Mouse (Mus musculus) embryonic facial prominence, embryonic 15.5 days (tissue): ENCODE data around the gene B4galt2. TPM values are rescaled to one million over a fixed set of nuclear protein-coding genes. Genes with fewer than 3 reads are reported as not detected.

ENCODE experiments used
- ATAC-seq: fragments of 200-750 bp; cut with Nextera tagmentation; 2 replicates; pipeline ENCODE4 v1.8.0; 2017; ENCODE audit warnings: low read depth, moderate TSS enrichment; ENCODE audit not compliant: insufficient number of reproducible peaks, low FRiP score, low TSS enrichment
- H3K27ac ChIP-seq: fragments of 300-500 bp; sonication (generic); replicated peaks from 2 replicates; pipeline ENCODE4 v1.5.1; 2015; ENCODE audit warnings: mild to moderate bottlenecking, inconsistent platforms
- H3K27me3 ChIP-seq: fragments of 300-500 bp; sonication (generic); 2 replicates; pipeline ENCODE4 v1.6.1; 2015; ENCODE audit warnings: inconsistent platforms
- H3K36me3 ChIP-seq: fragments of 300-500 bp; sonication (generic); 2 replicates; pipeline ENCODE4 v1.6.1; 2015; ENCODE audit warnings: mild to moderate bottlenecking, inconsistent platforms
- H3K4me1 ChIP-seq: fragments of 300-500 bp; sonication (generic); 2 replicates; pipeline ENCODE4 v1.6.1; 2015; ENCODE audit warnings: inconsistent platforms
- H3K4me2 ChIP-seq: fragments of 300-500 bp; sonication (generic); replicated peaks from 2 replicates; pipeline ENCODE4 v1.6.1; 2015; ENCODE audit warnings: mild to moderate bottlenecking, inconsistent platforms
- H3K4me3 ChIP-seq: fragments of 300-500 bp; sonication (generic); replicated peaks from 2 replicates; pipeline ENCODE4 v1.5.1; 2015; ENCODE audit warnings: mild to moderate bottlenecking, inconsistent platforms
- H3K9ac ChIP-seq: fragments of 300-500 bp; sonication (generic); 2 replicates; pipeline ENCODE4 v1.6.1; 2015; ENCODE audit warnings: inconsistent platforms
- H3K9me3 ChIP-seq: fragments of 300-500 bp; sonication (generic); replicated peaks from 2 replicates; pipeline ENCODE4 v1.6.1; 2016; ENCODE audit warnings: inconsistent platforms
- WGBS: fragments of 180-500 bp; shearing (Covaris S2); methylation state at CpG from one replicate; pipeline ENCODE4 v1.1.7; 2015; 5-methylcytosine and 5-hydroxymethylcytosine counted together
- polyA plus RNA-seq: library from polyadenylated mRNA; unstranded; fragments of >200 nt; fragmentation: Nextera tagmentation; extraction: Ambion mirVana; gene quantifications from 2 replicates; pipeline ENCODE4 v1.2.1, GENCODE M21; 2015

The B4galt2 gene
- polyA plus RNA-seq, 1 experiment from 2014 or later = 32.0 TPM

DNA sequence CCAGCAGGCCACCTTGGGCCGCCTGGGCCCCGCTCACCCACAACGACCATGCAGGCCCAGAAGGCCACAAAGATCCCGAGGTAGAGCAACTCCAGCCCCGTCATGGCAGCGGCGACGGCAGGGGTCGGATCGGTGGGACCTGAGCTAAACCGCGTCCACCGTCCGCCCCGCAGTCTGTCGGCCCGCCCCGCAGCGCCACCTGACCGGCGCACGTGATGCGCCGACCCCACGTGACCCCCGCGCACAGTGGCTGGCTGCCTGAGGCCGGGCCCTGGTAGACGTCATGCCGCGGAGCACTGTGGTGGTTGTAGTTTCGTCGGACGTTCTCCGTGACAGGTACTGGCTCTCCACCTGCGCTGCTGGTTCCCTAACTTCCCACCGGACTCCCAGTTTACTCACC lies 3.8 kb upstream of the B4galt2 start, which contains the start of gene Atp6v0b:
Gene Atp6v0b (minus strand): TSS at position 201 of the 400 bp plus-strand sequence.
- peak; percentile 86 for ATAC-seq
- H3K9ac ChIP-seq = peak within 1 kb of the TSS; percentile 63
- H3K9me3 ChIP-seq = no peaks in the 10 kb centered on the region
- H3K27ac ChIP-seq = 0 out of 2 replicates have a peak within 1 kb of the TSS, but pooled peaks have one; percentile 28
- under 1% methylated on average over 37 of the region's 37 CpGs for WGBS
- H3K36me3 ChIP-seq = peaks cover 33% of the 10 kb centered on the region
- H3K4me1 ChIP-seq = peaks cover 51% of the 10 kb centered on the region
- H3K4me3 ChIP-seq = peak within 1 kb of the TSS; percentile 69
- peak within 1 kb of the TSS; percentile 85 for H3K4me2 ChIP-seq
- H3K27me3 ChIP-seq = no peaks in the 10 kb centered on the region

- Histone ChIP-seq H3K27me3 (no peaks in the 10 kb centered on the region), H3K27ac (0 out of 2 replicates have a peak overlapping the region, but pooled peaks have one; percentile 28)
- ATAC-seq = no peak
Observed at GRCm38 (mm10) chr4:117886644-117887043, 3.4 kb upstream of the B4galt2 start.

GRCm38 (mm10) chr4:117885994-117886393 lies 2.7 kb upstream of the B4galt2 start:
- ATAC-seq = no peak
- Histone ChIP-seq H3K9me3 (no peaks in the 10 kb centered on the region), H3K27me3 (no peaks in the 10 kb centered on the region), H3K27ac (no peak overlapping the region), H3K4me2 (peak overlapping the region; percentile 85), H3K36me3 (peaks cover 33% of the 10 kb centered on the region), H3K4me1 (peaks cover 52% of the 10 kb centered on the region), H3K4me3 (peak overlapping the region; percentile 69), H3K9ac (peak overlapping the region; percentile 63)
- 78% methylated on average over 9 of the region's 9 CpGs for WGBS

More at GRCm38 (mm10) chr4:117886644-117887043, 3.4 kb upstream of the B4galt2 start:
- Histone ChIP-seq H3K4me2 (peak overlapping the region; percentile 85), H3K9ac (peak overlapping the region; percentile 63), H3K4me1 (peaks cover 53% of the 10 kb centered on the region), H3K9me3 (no peaks in the 10 kb centered on the region), H3K4me3 (peak overlapping the region; percentile 69), H3K36me3 (peaks cover 33% of the 10 kb centered on the region)
- 3% methylated on average over 24 of the region's 24 CpGs for WGBS

GRCm38 (mm10) chr4:117885093-117885492 lies 1.8 kb upstream of the B4galt2 start:
- Histone ChIP-seq H3K36me3 (peaks cover 40% of the 10 kb centered on the region), H3K9ac (no peak overlapping the region), H3K4me2 (no peak overlapping the region), H3K27me3 (no peaks in the 10 kb centered on the region), H3K4me3 (no peak overlapping the region), H3K4me1 (peaks cover 49% of the 10 kb centered on the region), H3K9me3 (no peaks in the 10 kb centered on the region), H3K27ac (no peak overlapping the region)
- no peak for ATAC-seq
- WGBS = 93% methylated on average over 10 of the region's 10 CpGs

- WGBS = 82% methylated on average over 1 of the region's 1 CpGs
- Histone ChIP-seq H3K9ac (0 out of 2 replicates have a peak overlapping the region, but pooled peaks have one; percentile 79), H3K27me3 (no peaks in the 10 kb centered on the region), H3K4me3 (peak overlapping the region; percentile 81), H3K9me3 (no peaks in the 10 kb centered on the region), H3K4me2 (peak overlapping the region; percentile 81), H3K27ac (no peak overlapping the region), H3K36me3 (peaks cover 39% of the 10 kb centered on the region), H3K4me1 (peaks cover 49% of the 10 kb centered on the region)
- ATAC-seq = no peak
Observed at GRCm38 (mm10) chr4:117884146-117884545, 859 bp upstream of the B4galt2 start.

DNA sequence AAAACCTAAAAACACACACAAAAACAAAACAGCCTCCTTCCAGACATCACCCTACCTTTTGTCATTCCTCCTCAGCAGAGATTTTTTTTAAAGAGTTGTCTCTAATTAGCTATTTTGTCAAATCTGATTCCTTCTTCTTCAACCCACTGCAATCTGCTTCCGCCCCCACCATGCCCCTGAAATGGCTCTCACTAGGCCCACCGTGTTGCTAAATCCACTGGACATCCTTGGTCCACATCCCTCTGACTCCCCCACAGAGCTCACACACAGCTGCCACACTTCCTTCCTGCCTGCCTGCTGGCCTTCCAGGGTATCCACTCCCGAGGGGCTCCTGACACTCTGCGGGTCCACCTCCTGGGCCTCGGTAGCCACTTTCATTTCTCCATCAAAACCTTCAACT lies 4.6 kb downstream of the B4galt2 start:
- peaks cover 18% of the 10 kb centered on the region for H3K4me1 ChIP-seq
- peaks cover 66% of the 10 kb centered on the region for H3K36me3 ChIP-seq
- 70% methylated on average over 5 of the region's 5 CpGs for WGBS
- H3K9me3 ChIP-seq = no peaks in the 10 kb centered on the region
- no peaks in the 10 kb centered on the region for H3K27me3 ChIP-seq
- H3K4me2 ChIP-seq = no peak overlapping the region
- no peak overlapping the region for H3K4me3 ChIP-seq
- no peak overlapping the region for H3K27ac ChIP-seq
- no peak overlapping the region for H3K9ac ChIP-seq
- ATAC-seq = no peak

GRCm38 (mm10) chr4:117878301-117878700 lies 5.0 kb downstream of the B4galt2 start:
- 58% methylated on average over 10 of the region's 10 CpGs for WGBS
- no peak overlapping the region for H3K27ac ChIP-seq
- peaks cover 70% of the 10 kb centered on the region for H3K36me3 ChIP-seq
- ATAC-seq = no peak
- H3K4me2 ChIP-seq = no peak overlapping the region
- no peak overlapping the region for H3K4me3 ChIP-seq
- H3K27me3 ChIP-seq = no peaks in the 10 kb centered on the region
- peaks cover 14% of the 10 kb centered on the region for H3K4me1 ChIP-seq
- no peaks in the 10 kb centered on the region for H3K9me3 ChIP-seq
- no peak overlapping the region for H3K9ac ChIP-seq

DNA sequence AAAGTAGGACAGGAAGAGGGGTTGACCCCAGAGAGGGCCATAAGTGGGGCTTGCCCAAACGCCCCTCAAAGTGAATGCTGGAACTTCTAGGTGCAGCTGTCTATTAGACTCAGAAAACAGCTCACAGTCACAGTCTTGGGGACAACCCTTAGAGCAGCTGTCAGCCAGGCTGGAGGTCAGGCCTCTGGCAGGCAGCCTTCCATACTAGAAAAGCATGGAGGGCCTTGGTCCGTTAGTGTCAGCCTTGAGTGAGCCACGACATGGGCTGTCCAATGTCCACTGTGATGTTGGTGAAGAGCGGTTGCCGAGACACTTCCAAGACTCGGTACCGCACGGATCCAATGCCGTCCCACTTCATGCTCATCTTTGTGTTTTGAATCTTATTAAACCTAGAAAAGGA lies 9.7 kb downstream of the B4galt2 start:
- Histone ChIP-seq H3K4me1 (peaks cover 15% of the 10 kb centered on the region), H3K36me3 (peaks cover 50% of the 10 kb centered on the region), H3K4me2 (no peak overlapping the region), H3K27ac (no peak overlapping the region), H3K9ac (no peak overlapping the region), H3K27me3 (no peaks in the 10 kb centered on the region), H3K4me3 (no peak overlapping the region), H3K9me3 (no peaks in the 10 kb centered on the region)
- 87% methylated on average over 9 of the region's 9 CpGs for WGBS
- ATAC-seq = no peak

DNA sequence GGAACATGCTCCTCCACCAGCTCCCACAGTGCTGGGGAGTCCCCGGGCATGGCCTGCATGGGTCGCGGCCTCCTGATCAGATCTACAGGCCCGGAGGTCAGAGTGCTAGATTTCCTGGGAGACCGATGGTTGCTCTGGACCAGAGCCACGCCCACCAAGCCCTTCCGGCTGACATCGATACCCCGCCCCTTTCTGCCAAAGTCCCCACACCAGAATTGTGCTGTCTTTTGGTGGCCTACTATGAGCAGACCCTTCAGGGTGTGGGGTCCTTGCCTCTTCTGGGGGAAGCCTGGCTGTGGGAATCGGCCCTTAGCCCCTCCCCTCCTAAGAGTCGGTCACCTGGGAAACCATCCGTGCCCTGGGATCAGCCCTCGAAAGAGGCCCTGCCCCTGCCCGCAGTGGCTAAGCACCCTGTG lies 10.8 kb downstream of the B4galt2 start, which contains the start of gene Ccdc24:
Gene Ccdc24 (minus strand): TSS at position 87 of the 416 bp plus-strand sequence.
- Histone ChIP-seq H3K9ac (no peak within 1 kb of the TSS), H3K36me3 (peaks cover 42% of the 10 kb centered on the region), H3K4me2 (peak within 1 kb of the TSS; percentile 42), H3K27me3 (no peaks in the 10 kb centered on the region), H3K4me3 (peak within 1 kb of the TSS; percentile 17), H3K27ac (no peak within 1 kb of the TSS), H3K4me1 (peaks cover 22% of the 10 kb centered on the region), H3K9me3 (no peaks in the 10 kb centered on the region)
- 9% methylated on average over 14 of the region's 14 CpGs for WGBS
- ATAC-seq = no peak; the same call in 1 of the 2 replicates

- Histone ChIP-seq H3K4me3 (no peak overlapping the region), H3K27ac (no peak overlapping the region), H3K9ac (no peak overlapping the region), H3K4me2 (no peak overlapping the region), H3K4me1 (peaks cover 25% of the 10 kb centered on the region), H3K9me3 (no peaks in the 10 kb centered on the region), H3K27me3 (no peaks in the 10 kb centered on the region), H3K36me3 (peaks cover 35% of the 10 kb centered on the region)
- 44% methylated on average over 7 of the region's 7 CpGs for WGBS
- 0 out of 2 replicates have a peak, but pooled peaks have one; percentile 17 for ATAC-seq
Observed at GRCm38 (mm10) chr4:117871787-117872186, 11.5 kb downstream of the B4galt2 start.

- Histone ChIP-seq H3K27me3 (no peaks in the 10 kb centered on the region), H3K9me3 (no peaks in the 10 kb centered on the region), H3K4me1 (peaks cover 38% of the 10 kb centered on the region), H3K4me2 (no peak overlapping the region), H3K27ac (no peak overlapping the region), H3K4me3 (no peak overlapping the region), H3K36me3 (peaks cover 23% of the 10 kb centered on the region), H3K9ac (no peak overlapping the region)
- 48% methylated on average over 1 of the region's 1 CpGs for WGBS
- ATAC-seq = no peak
Observed at GRCm38 (mm10) chr4:117870437-117870836, 12.8 kb downstream of the B4galt2 start.

GRCm38 (mm10) chr4:117869317-117869716 lies 14.0 kb downstream of the B4galt2 start:
- peaks cover 13% of the 10 kb centered on the region for H3K36me3 ChIP-seq
- WGBS = 59% methylated on average over 9 of the region's 9 CpGs
- H3K27me3 ChIP-seq = no peaks in the 10 kb centered on the region
- no peak for ATAC-seq
- no peak overlapping the region for H3K4me3 ChIP-seq
- H3K9ac ChIP-seq = no peak overlapping the region
- no peak overlapping the region for H3K4me2 ChIP-seq
- no peak overlapping the region for H3K27ac ChIP-seq
- H3K4me1 ChIP-seq = peaks cover 38% of the 10 kb centered on the region
- H3K9me3 ChIP-seq = no peaks in the 10 kb centered on the region
